Mouse (Mus musculus) CD4-positive helper T cell, adult 2 months (primary cell): ENCODE measurements around the gene Vmn1r9.
"Not testable (repeated sequence)": the region's sequence is repeated elsewhere in the genome, so short reads cannot be mapped to it uniquely, and the experiment has no call there.

ENCODE experiments used
- DNase-seq: peaks from one replicate; pipeline ENCODE4 v3.0.0-alpha.2; 2012; ENCODE audit warnings: low read depth, missing footprints, low spot score

The Vmn1r9 gene

DNA sequence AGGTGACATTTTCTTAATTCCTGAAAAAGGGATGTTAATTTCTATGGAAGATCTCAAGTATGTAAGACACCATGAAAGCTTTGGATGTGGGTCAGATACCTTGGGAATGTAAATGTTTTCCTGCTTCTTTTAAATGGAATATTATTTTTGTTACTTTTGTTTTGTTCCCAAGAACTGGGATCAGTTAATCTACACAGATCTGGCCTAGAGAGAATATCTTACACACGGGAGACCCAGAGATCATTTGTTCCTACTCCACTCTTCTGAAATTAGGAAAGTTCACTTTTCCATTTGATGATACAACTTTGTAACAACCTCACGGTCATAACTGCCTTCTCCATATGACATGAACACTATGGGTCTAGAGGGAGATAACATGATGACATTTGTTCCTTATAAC lies at the start of gene Vmn1r9:
TSS of gene Vmn1r9 (plus strand) at position 301 of the 400 bp plus-strand sequence.
- DNase-seq: no peak

DNA sequence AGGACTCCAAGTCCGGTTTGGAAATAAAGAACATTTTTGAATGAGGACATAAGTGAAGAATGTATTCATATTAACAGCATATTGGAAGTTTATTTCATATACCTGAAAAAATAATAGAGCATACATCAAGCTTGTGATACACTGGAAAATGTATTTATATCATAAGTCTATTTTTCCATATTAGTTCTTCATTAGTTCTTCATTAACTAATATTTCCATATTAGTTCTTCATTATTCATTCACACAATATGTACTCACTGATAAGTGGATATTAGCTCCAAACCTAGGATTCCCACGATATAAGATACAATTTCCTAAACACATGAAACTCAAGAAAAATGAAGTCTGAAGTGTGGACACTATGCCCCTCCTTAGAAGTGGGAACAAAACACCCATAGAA lies 41.4 kb upstream of the Vmn1r9 start, which contains the start of gene Vmn1r7:
TSS of gene Vmn1r7 (minus strand) at position 101 of the 400 bp plus-strand sequence.
- not testable (repeated sequence) for DNase-seq

DNA sequence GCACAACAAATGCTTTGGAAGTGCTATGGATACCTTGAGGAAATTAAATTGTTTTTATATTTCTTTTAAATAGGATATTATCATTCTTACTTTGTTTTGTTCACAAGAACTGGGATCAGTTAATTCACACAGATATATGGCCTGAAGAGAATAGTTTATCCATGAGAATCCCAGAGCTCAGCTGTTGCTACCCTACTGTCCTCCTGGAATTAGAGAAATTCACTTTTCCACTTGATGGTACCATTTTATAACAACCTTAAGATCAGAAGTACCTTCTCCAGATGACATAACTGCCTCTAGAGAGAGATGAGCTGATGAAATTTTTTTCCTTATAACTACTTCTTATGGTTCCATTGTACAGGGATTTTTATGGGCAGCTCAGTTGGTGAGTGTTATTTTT lies 34.6 kb upstream of the Vmn1r9 start, which contains the start of gene Vmn1r8:
TSS of gene Vmn1r8 (plus strand) at position 301 of the 400 bp plus-strand sequence.
- no peak for DNase-seq

DNA sequence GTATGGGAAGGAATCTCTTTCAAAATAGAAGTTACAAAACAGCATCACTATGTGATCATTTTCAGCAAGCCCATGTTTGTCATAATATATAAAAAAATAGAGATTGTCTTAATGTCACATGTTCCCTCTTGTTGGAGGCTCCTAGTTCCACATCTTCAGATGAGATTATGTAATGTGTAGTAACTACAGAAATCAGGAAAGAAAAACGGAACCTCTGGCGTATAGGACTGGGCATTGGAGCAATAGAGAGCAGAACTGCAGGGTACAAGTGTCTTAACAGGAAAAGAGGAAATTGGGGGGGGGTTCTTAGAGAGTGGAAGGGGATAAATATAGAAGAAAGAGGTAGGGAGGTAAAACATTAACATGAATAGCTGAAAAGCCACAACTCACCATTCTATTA lies 31.9 kb upstream of the Vmn1r9 start:
- no peak for DNase-seq

DNA sequence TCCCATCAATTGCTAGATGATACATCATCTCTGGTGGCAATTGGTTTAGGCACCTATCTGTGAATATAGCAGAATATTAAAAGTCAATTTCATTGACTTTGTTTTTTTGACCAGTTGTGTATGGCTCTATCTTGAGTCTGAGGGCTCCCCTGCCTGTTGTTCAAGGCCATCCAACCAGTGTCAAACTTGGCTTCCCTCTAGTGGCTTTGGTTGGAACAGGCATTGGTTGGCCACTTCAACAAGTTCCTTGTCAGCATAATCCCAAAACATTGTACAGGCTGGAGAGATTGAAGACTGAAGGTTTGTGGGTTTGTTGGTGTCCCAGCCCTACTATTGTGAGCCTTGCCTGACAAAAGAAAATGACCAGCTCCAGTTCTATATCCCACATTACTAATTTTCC lies 2.9 kb upstream of the Vmn1r9 start:
- no peak for DNase-seq

DNA sequence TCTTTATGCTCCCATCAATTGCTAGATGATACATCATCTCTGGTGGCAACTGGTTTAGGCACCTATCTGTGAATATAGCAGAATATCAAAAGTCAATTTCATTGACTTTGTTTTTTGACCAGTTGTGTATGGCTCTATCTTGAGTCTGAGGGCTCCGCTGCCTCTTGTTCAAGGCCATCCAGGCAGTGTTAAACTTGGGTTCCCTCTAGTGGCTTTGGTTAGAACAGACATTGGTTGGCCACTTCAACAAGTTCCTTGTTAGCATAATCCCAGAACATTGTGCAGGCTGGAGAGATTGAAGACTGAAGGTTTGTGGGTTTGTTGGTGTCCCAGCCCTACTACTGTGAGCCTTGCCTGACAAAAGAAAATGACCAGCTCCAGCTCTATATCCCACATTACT lies 39.8 kb downstream of the Vmn1r9 start:
- no peak for DNase-seq

DNA sequence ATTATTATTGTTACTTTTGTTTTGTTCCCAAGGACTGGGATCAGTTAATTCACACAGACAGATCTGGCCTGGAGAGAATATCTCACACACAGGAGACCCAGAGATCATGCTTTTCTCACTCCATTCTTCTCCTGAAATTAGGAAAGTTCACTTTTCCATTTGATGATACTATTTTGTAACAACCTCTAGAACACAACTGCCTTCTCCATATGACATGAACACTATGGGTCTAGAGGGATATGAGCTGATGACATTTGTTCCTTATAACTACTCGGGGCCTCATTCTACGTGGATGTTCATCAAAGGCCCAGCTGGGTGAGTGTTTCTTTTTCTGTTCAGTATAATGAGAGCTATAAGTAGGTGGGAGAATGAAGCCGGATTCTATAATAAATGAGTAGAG lies 42.6 kb downstream of the Vmn1r9 start, which contains the start of gene Vmn1r10:
TSS of gene Vmn1r10 (plus strand) at position 301 of the 400 bp plus-strand sequence.
- no peak for DNase-seq
